9 mouse cellular contexts compared by ENCODE assay signal in the genomic region with DNA sequence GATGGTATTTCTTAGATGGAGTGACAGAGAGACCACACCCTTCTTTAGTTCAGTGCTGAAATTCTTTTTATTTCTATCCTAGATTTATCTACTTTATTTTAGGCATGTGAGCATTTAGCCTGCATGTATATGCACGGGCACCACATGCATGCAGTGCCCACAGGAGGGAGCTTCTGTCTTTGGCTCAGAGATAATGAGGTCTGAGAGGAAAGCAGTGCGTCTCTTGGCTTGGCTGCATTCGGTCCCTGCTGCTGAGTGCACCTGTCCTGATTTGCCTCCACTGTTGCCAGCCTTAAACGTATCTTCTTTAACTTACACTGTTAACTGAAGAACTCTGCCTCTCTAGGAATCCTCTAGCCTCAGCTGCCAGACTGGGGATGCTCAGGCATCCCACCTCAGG.
DNase-seq lines count a peak whose midpoint lies in the region; ATAC-seq and TF ChIP-seq lines count a peak whose summit lies in the region.
"Had no signal": no experiment of that assay in that cellular context is flagged by ENCODE, and none has a peak within 500 bp of the region (broad histone marks: within the 10 kb centered on the region; RNA-seq: fewer than 3 reads in every experiment).

No protein-coding gene starts in this region.

- DNase-seq in heart, adult 11 months = peak; percentile 76
- no peak for DNase-seq in midbrain, embryonic 11.5 days (ENCODE audit: low spot score, missing footprints)
- DNase-seq in cerebellum, postnatal 36 days = peak; percentile 82 to 84
- DNase-seq in stomach, postnatal 0 days (ENCODE audit: low spot score) = no peak
- no peak for DNase-seq in urinary bladder, adult 2 months (ENCODE audit: low spot score)
- no peak for DNase-seq in gastrocnemius, adult 18-20 months (ENCODE audit: low spot score)
- DNase-seq: lung, postnatal 10 days had no signal

- no peak overlapping the region for H3K9ac ChIP-seq in heart, embryonic 12.5 days
- no peak overlapping the region for H3K9ac ChIP-seq in midbrain, embryonic 13.5 days (replicated peaks)
- no peak overlapping the region for H3K9ac ChIP-seq in midbrain, embryonic 11.5 days (ENCODE audit: low read length)
- no peak overlapping the region for H3K9ac ChIP-seq in stomach, postnatal 0 days (ENCODE audit: low read length)

- H3K4me2 ChIP-seq in heart, embryonic 12.5 days = no peak overlapping the region
- no peak overlapping the region for H3K4me2 ChIP-seq in midbrain, embryonic 13.5 days (replicated peaks)
- H3K4me2 ChIP-seq in midbrain, embryonic 11.5 days = no peak overlapping the region
- no peak overlapping the region for H3K4me2 ChIP-seq in stomach, postnatal 0 days (replicated peaks; ENCODE audit: low read depth)

- TF ChIP-seq EP300 in stomach, postnatal 0 days (optimal IDR thresholded peaks at IDR 0.05) = no peak

- 46% methylated on average over 4 of the region's 4 CpGs for WGBS in heart, embryonic 12.5 days
- 50% methylated on average over 4 of the region's 4 CpGs for WGBS in midbrain, embryonic 13.5 days
- 62% methylated on average over 4 of the region's 4 CpGs for WGBS in midbrain, embryonic 11.5 days
- 63% methylated on average over 4 of the region's 4 CpGs for WGBS in stomach, postnatal 0 days

- no peaks in the 10 kb centered on the region for H3K27me3 ChIP-seq in heart, embryonic 12.5 days (replicated peaks)
- H3K27me3 ChIP-seq in midbrain, embryonic 13.5 days = no peaks in the 10 kb centered on the region
- no peaks in the 10 kb centered on the region for H3K27me3 ChIP-seq in midbrain, embryonic 11.5 days (ENCODE audit: control insufficient read depth, insufficient read depth, low read length)
- H3K27me3 ChIP-seq in stomach, postnatal 0 days (ENCODE audit: control insufficient read depth, insufficient read depth, low read length) = no peaks in the 10 kb centered on the region

- peaks cover 6% of the 10 kb centered on the region; the same call in 1 of the 2 replicates for H3K9me3 ChIP-seq in heart, embryonic 12.5 days (replicated peaks)
- H3K9me3 ChIP-seq in midbrain, embryonic 13.5 days = no peaks in the 10 kb centered on the region; the same call in 1 of the 2 replicates
- no peaks in the 10 kb centered on the region for H3K9me3 ChIP-seq in midbrain, embryonic 11.5 days (ENCODE audit: control insufficient read depth, low read length)
- H3K9me3 ChIP-seq in stomach, postnatal 0 days (ENCODE audit: control insufficient read depth, low read length) = no peaks in the 10 kb centered on the region

- no peak overlapping the region for H3K27ac ChIP-seq in heart, embryonic 12.5 days (ENCODE audit: poor library complexity, severe bottlenecking)
- no peak overlapping the region for H3K27ac ChIP-seq in midbrain, embryonic 13.5 days
- H3K27ac ChIP-seq in midbrain, embryonic 11.5 days (ENCODE audit: low read depth, low read length) = no peak overlapping the region
- no peak overlapping the region for H3K27ac ChIP-seq in stomach, postnatal 0 days (replicated peaks)

- H3K36me3 ChIP-seq in heart, embryonic 12.5 days = no peaks in the 10 kb centered on the region
- H3K36me3 ChIP-seq in midbrain, embryonic 13.5 days = no peaks in the 10 kb centered on the region
- no peaks in the 10 kb centered on the region for H3K36me3 ChIP-seq in midbrain, embryonic 11.5 days (ENCODE audit: control insufficient read depth, insufficient read depth, low read length)
- no peaks in the 10 kb centered on the region for H3K36me3 ChIP-seq in stomach, postnatal 0 days (ENCODE audit: control insufficient read depth, insufficient read depth, low read length)

- peaks cover 27% of the 10 kb centered on the region for H3K4me1 ChIP-seq in heart, embryonic 12.5 days (replicated peaks)
- H3K4me1 ChIP-seq in midbrain, embryonic 13.5 days (replicated peaks) = peaks cover 26% of the 10 kb centered on the region
- H3K4me1 ChIP-seq in midbrain, embryonic 11.5 days (ENCODE audit: control insufficient read depth, insufficient read depth, low read length) = no peaks in the 10 kb centered on the region; the same call in 1 of the 2 replicates
- no peaks in the 10 kb centered on the region for H3K4me1 ChIP-seq in stomach, postnatal 0 days (replicated peaks; ENCODE audit: control insufficient read depth, insufficient read depth)

- no peak for ATAC-seq in heart, embryonic 12.5 days (ENCODE audit: insufficient number of reproducible peaks, low FRiP score)
- peak; percentile 51; the same call in 1 of the 2 replicates for ATAC-seq in midbrain, embryonic 13.5 days
- ATAC-seq in midbrain, embryonic 11.5 days (ENCODE audit: low FRiP score) = no peak
- no peak for ATAC-seq in stomach, postnatal 0 days (ENCODE audit: low FRiP score, low TSS enrichment)

- no peak overlapping the region for H3K4me3 ChIP-seq in heart, embryonic 12.5 days
- no peak overlapping the region for H3K4me3 ChIP-seq in midbrain, embryonic 13.5 days (replicated peaks)
- no peak overlapping the region for H3K4me3 ChIP-seq in midbrain, embryonic 11.5 days (ENCODE audit: low read depth, low read length)
- H3K4me3 ChIP-seq in stomach, postnatal 0 days (ENCODE audit: low read depth, low read length) = no peak overlapping the region

- peak; percentile 50; the same call in 1 of the 2 replicates for TF ChIP-seq CTCF in stomach, postnatal 0 days (IDR thresholded peaks at IDR 0.05; ENCODE audit: low read depth)

Comparison
In these comparisons a context has a peak if more than half of its experiments do, and no peak if none do; other contexts are left out.
1. DNase-seq: peak in heart, adult 11 months (single experiment) and cerebellum, postnatal 36 days (2 of 2); none in midbrain, embryonic 11.5 days (single experiment), stomach, postnatal 0 days (single experiment), urinary bladder, adult 2 months (single experiment) and gastrocnemius, adult 18-20 months (single experiment).